10 mouse cellular contexts compared by ENCODE assay signal in genomic region chr11:120354304-120355276, GRCm38 (mm10). TPM values are rescaled to one million over a fixed set of nuclear protein-coding genes. Genes with fewer than 3 reads are reported as not detected.
A peak's percentile ranks its signal among the peaks of the same experiment; 100 is the strongest.
DNase-seq lines count a peak whose midpoint lies in the region; ATAC-seq and TF ChIP-seq lines count a peak whose summit lies in the region.
"Had no signal": no experiment of that assay in that cellular context is flagged by ENCODE, and none has a peak within 500 bp of the region (broad histone marks: within the 10 kb centered on the region; RNA-seq: fewer than 3 reads in every experiment).

No protein-coding gene starts in this region.

- peaks cover 20% of the 10 kb centered on the region for H3K4me1 ChIP-seq in forebrain, embryonic 11.5 days (replicated peaks; ENCODE audit: control insufficient read depth, insufficient read depth, low read length)
- peaks cover 50% of the 10 kb centered on the region for H3K4me1 ChIP-seq in forebrain, embryonic 16.5 days (replicated peaks; ENCODE audit: control insufficient read depth, insufficient read depth, low read length)
- peaks cover 37% of the 10 kb centered on the region for H3K4me1 ChIP-seq in small intestine, adult 2 months (ENCODE audit: control insufficient read depth, insufficient read depth, insufficient read length, low read length)

- no peak for TF ChIP-seq CTCF in small intestine, adult 2 months (IDR thresholded peaks at IDR 0.05; ENCODE audit: extremely low read depth, insufficient read length, insufficient replicate concordance, low read depth, low read length)

- H3K4me2 ChIP-seq in forebrain, embryonic 11.5 days (ENCODE audit: low read depth, low read length, severe bottlenecking), result no peak overlapping the region
- no peak overlapping the region for H3K4me2 ChIP-seq in forebrain, embryonic 16.5 days (ENCODE audit: low read length)
- H3K4me2 ChIP-seq: forebrain, embryonic 15.5 days had no signal

- no peaks in the 10 kb centered on the region for H3K27me3 ChIP-seq in forebrain, embryonic 11.5 days (ENCODE audit: control insufficient read depth, insufficient read depth, low read length)
- no peaks in the 10 kb centered on the region for H3K27me3 ChIP-seq in forebrain, embryonic 16.5 days (replicated peaks; ENCODE audit: control insufficient read depth, insufficient read depth, low read length)
- H3K27me3 ChIP-seq in small intestine, adult 2 months (ENCODE audit: control insufficient read depth, insufficient read depth, low read length), result no peaks in the 10 kb centered on the region
- H3K27me3 ChIP-seq: forebrain, embryonic 15.5 days had no signal

- no peak for TF ChIP-seq POLR2A in small intestine, adult 2 months (IDR thresholded peaks at IDR 0.05; ENCODE audit: low read depth, low read length)

- no peak for ATAC-seq in forebrain, embryonic 11.5 days (replicated peaks; ENCODE audit: low FRiP score)
- no peak for ATAC-seq in forebrain, embryonic 16.5 days
- 0 out of 2 replicates have a peak, but pooled peaks have one; percentile 18 for ATAC-seq in erythroblast, adult 5-6 weeks (replicated peaks; ENCODE audit: low FRiP score, poor library complexity, severe bottlenecking)
- ATAC-seq: forebrain, embryonic 15.5 days had no signal

- no peak overlapping the region for H3K27ac ChIP-seq in forebrain, embryonic 11.5 days (ENCODE audit: low read depth, low read length)
- no peak overlapping the region for H3K27ac ChIP-seq in forebrain, embryonic 16.5 days (ENCODE audit: low read length)
- H3K27ac ChIP-seq in small intestine, adult 2 months (ENCODE audit: insufficient read depth, low read depth, low read length), result peak overlapping the region; percentile 18; the same call in 1 of the 2 replicates
- H3K27ac ChIP-seq: forebrain, embryonic 15.5 days had no signal

- H3K4me3 ChIP-seq in forebrain, embryonic 11.5 days (ENCODE audit: low read depth, low read length), result no peak overlapping the region
- H3K4me3 ChIP-seq in forebrain, embryonic 16.5 days (replicated peaks; ENCODE audit: low read length), result no peak overlapping the region
- H3K4me3 ChIP-seq in small intestine, adult 2 months (ENCODE audit: low read depth, low read length), result no peak overlapping the region
- H3K4me3 ChIP-seq: forebrain, embryonic 15.5 days had no signal

- no peaks in the 10 kb centered on the region for H3K36me3 ChIP-seq in forebrain, embryonic 11.5 days (ENCODE audit: control insufficient read depth, insufficient read depth, low read length)
- H3K36me3 ChIP-seq in forebrain, embryonic 16.5 days (ENCODE audit: control insufficient read depth, insufficient read depth), result no peaks in the 10 kb centered on the region
- no peaks in the 10 kb centered on the region for H3K36me3 ChIP-seq in small intestine, adult 2 months (ENCODE audit: control insufficient read depth, insufficient read depth, low read length)
- H3K36me3 ChIP-seq: forebrain, embryonic 15.5 days had no signal

- H3K9me3 ChIP-seq in forebrain, embryonic 11.5 days (ENCODE audit: control insufficient read depth, low read length), result no peaks in the 10 kb centered on the region
- no peaks in the 10 kb centered on the region for H3K9me3 ChIP-seq in forebrain, embryonic 16.5 days (ENCODE audit: control insufficient read depth, low read length)
- H3K9me3 ChIP-seq: forebrain, embryonic 15.5 days had no signal

- DNase-seq in forebrain, embryonic 11.5 days (ENCODE audit: low spot score), result peak; percentile 48
- DNase-seq in lung, postnatal 10 days, result peak; percentile 3
- no peak for DNase-seq in lung, postnatal 36 days
- no peak for DNase-seq in layer of hippocampus, postnatal 36 days
- no peak for DNase-seq in kidney, adult 11 months

- WGBS in forebrain, embryonic 11.5 days, result 91% methylated on average over 17 of the region's 17 CpGs
- WGBS in forebrain, embryonic 16.5 days, result 90% methylated on average over 17 of the region's 17 CpGs
- WGBS in small intestine, adult 2 months, result 69% methylated on average over 17 of the region's 17 CpGs

- H3K9ac ChIP-seq in forebrain, embryonic 11.5 days (ENCODE audit: low read length), result no peak overlapping the region
- H3K9ac ChIP-seq in forebrain, embryonic 16.5 days (replicated peaks; ENCODE audit: low read depth, low read length), result no peak overlapping the region
- H3K9ac ChIP-seq: forebrain, embryonic 15.5 days had no signal

RNA-seq across cellular contexts. Expression of gene Actg1, which starts 6.2 kb away (rescaled TPM):
- polyA plus RNA-seq in forebrain, embryonic 11.5 days (2014; fragmentation: Nextera tagmentation; extraction: Ambion mirVana), result 2,808 and 3,088 TPM in 2 replicates
- 4,159 and 4,175 TPM in 2 replicates for polyA plus RNA-seq in forebrain, embryonic 16.5 days (2015; fragmentation: Nextera tagmentation; extraction: Ambion mirVana)
- 637 and 655 TPM in 2 replicates for total RNA-seq in erythroblast, adult 5-6 weeks (2015; ENCODE audit: low replicate concordance)
- total RNA-seq in erythroblast, adult 5-6 weeks (2017; ENCODE audit: low replicate concordance), result 301 and 341 TPM in 2 replicates
- 927 and 1,318 TPM in 2 replicates for polyA plus RNA-seq in small intestine, adult 2 months (2012; rRNA removed)
- total RNA-seq in layer of hippocampus, postnatal 36 days (2021), result 1,000 to 10,000 TPM; 1,262 to 1,401 TPM

RNA-seq across cellular contexts. Expression of gene Fscn2, which starts 6.7 kb away (rescaled TPM):
- 1.0 TPM in 1 of 2 replicates, not detected in the other for polyA plus RNA-seq in forebrain, embryonic 11.5 days (2014; fragmentation: Nextera tagmentation; extraction: Ambion mirVana)
- 1.3 and 1.5 TPM in 2 replicates for polyA plus RNA-seq in forebrain, embryonic 16.5 days (2015; fragmentation: Nextera tagmentation; extraction: Ambion mirVana)
- total RNA-seq in erythroblast, adult 5-6 weeks (2015; ENCODE audit: low replicate concordance), result not detected in 2 replicates
- not detected in 2 replicates for total RNA-seq in erythroblast, adult 5-6 weeks (2017; ENCODE audit: low replicate concordance)
- not detected in 2 replicates for polyA plus RNA-seq in small intestine, adult 2 months (2012; rRNA removed)
- 1 to 10 TPM in 1 of 2 experiments, not detected in 1; 1.0 TPM for total RNA-seq in layer of hippocampus, postnatal 36 days (2021)
- total RNA-seq: layer of hippocampus, postnatal 10 days had no signal

RNA-seq across cellular contexts. Expression of gene Faap100, which starts 24.0 kb away (rescaled TPM):
- 33.8 and 39.8 TPM in 2 replicates for polyA plus RNA-seq in forebrain, embryonic 11.5 days (2014; fragmentation: Nextera tagmentation; extraction: Ambion mirVana)
- polyA plus RNA-seq in forebrain, embryonic 16.5 days (2015; fragmentation: Nextera tagmentation; extraction: Ambion mirVana), result 72.7 and 95.3 TPM in 2 replicates
- 0.96 and 3.6 TPM in 2 replicates for total RNA-seq in erythroblast, adult 5-6 weeks (2015; ENCODE audit: low replicate concordance)
- total RNA-seq in erythroblast, adult 5-6 weeks (2017; ENCODE audit: low replicate concordance), result 1.4 and 2.9 TPM in 2 replicates
- 32.0 and 49.2 TPM in 2 replicates for polyA plus RNA-seq in small intestine, adult 2 months (2012; rRNA removed)
- total RNA-seq in layer of hippocampus, postnatal 36 days (2021), result 10 to 100 TPM; 17.3 to 21.6 TPM

Comparison
In these comparisons a context has a peak if more than half of its experiments do, and no peak if none do; other contexts are left out.
1. DNase-seq: peak in forebrain, embryonic 11.5 days (single experiment) and lung, postnatal 10 days (single experiment); none in lung, postnatal 36 days (single experiment), layer of hippocampus, postnatal 36 days (0 of 2) and kidney, adult 11 months (single experiment).